Mouse (Mus musculus): ENCODE results near the gene Atp6v1fnb.

GRCm38 (mm10) chr6:29468851-29469250 is 2.4 kb upstream of the Atp6v1fnb start:
- TF ChIP-seq CTCF (IDR thresholded peaks at IDR 0.05; ENCODE audit: extremely low read depth, insufficient read depth, insufficient read length, insufficient replicate concordance) (no peak), POLR2A (IDR thresholded peaks at IDR 0.05; ENCODE audit: low read depth, low read length) (no peak)
